Mouse (Mus musculus) lung, postnatal 0 days (tissue): Measurements from ENCODE around the gene Dpp6.

Experiments
- CTCF ChIP-seq: IDR thresholded peaks from 2 replicates; pipeline ENCODE4 v1.5.1; 2016; ENCODE audit warnings: antibody characterized with exemption, mild to moderate bottlenecking
- EP300 ChIP-seq: IDR thresholded peaks from 2 replicates; pipeline ENCODE4 v1.6.1; 2016; ENCODE audit warnings: antibody characterized with exemption, mild to moderate bottlenecking, control low read depth

GRCm38 (mm10) chr5:26816975-26817941, at the start of gene Dpp6:
- no peak for TF ChIP-seq CTCF
- no peak for TF ChIP-seq EP300
